8 mouse cellular contexts compared by ENCODE assay signal in genomic region chr17:35837487-35837886, GRCm38 (mm10). TPM values are rescaled to one million over a fixed set of nuclear protein-coding genes. Genes with fewer than 3 reads are reported as not detected.
DNase-seq lines count a peak whose midpoint lies in the region; ATAC-seq and TF ChIP-seq lines count a peak whose summit lies in the region.

No protein-coding gene starts in this region.

- no peaks in the 10 kb centered on the region; the same call in 1 of the 2 replicates for H3K27me3 ChIP-seq in erythroblast, embryonic 14.5 days (ENCODE audit: control insufficient read depth)
- no peaks in the 10 kb centered on the region for H3K27me3 ChIP-seq in G1E (ENCODE audit: insufficient read depth, low read length)
- no peaks in the 10 kb centered on the region for H3K27me3 ChIP-seq in limb, embryonic 10.5 days (ENCODE audit: low read depth, poor library complexity, severe bottlenecking)
- H3K27me3 ChIP-seq in midbrain, embryonic 13.5 days: no peaks in the 10 kb centered on the region

- intact Hi-C loops in heart, postnatal 10 days (cut with DNase I): loop anchor here (2.0 kb wide), 1 partner anchor 79 kb away; the partner anchor contains the start of genes Mrps18b and Ppp1r10

- WGBS in limb, embryonic 10.5 days: under 1% methylated on average over 18 of the region's 18 CpGs
- 0% methylated on average over 18 of the region's 18 CpGs for WGBS in midbrain, embryonic 13.5 days

- peak overlapping the region; percentile 98 for H3K27ac ChIP-seq in limb, embryonic 10.5 days
- H3K27ac ChIP-seq in midbrain, embryonic 13.5 days: peak overlapping the region; percentile 99

- ATAC-seq in erythroblast, adult 5-6 weeks (replicated peaks; ENCODE audit: low FRiP score, poor library complexity, severe bottlenecking): no peak
- no peak for ATAC-seq in G1E (ENCODE audit: extremely low read depth, insufficient number of reproducible peaks, low FRiP score, poor library complexity, severe bottlenecking)
- ATAC-seq in midbrain, embryonic 13.5 days: no peak

- peaks cover 76% of the 10 kb centered on the region for H3K4me1 ChIP-seq in erythroblast, embryonic 14.5 days (ENCODE audit: control insufficient read depth)
- H3K4me1 ChIP-seq in G1E (ENCODE audit: insufficient read depth, low read depth, low read length): peaks cover 49% of the 10 kb centered on the region
- H3K4me1 ChIP-seq in limb, embryonic 10.5 days: peaks cover 33% of the 10 kb centered on the region
- H3K4me1 ChIP-seq in midbrain, embryonic 13.5 days (replicated peaks): peaks cover 59% of the 10 kb centered on the region

- no peaks in the 10 kb centered on the region; the same call in 1 of the 2 replicates for H3K9me3 ChIP-seq in erythroblast, embryonic 14.5 days (ENCODE audit: control insufficient read depth, low read length)
- H3K9me3 ChIP-seq in G1E (replicated peaks): no peaks in the 10 kb centered on the region
- H3K9me3 ChIP-seq in limb, embryonic 10.5 days (replicated peaks): no peaks in the 10 kb centered on the region
- H3K9me3 ChIP-seq in midbrain, embryonic 13.5 days: no peaks in the 10 kb centered on the region

- peak overlapping the region; percentile 86 for H3K4me2 ChIP-seq in midbrain, embryonic 13.5 days (replicated peaks)

- no peak for TF ChIP-seq CTCF in G1E (IDR thresholded peaks at IDR 0.05; ENCODE audit: low read depth, low read length)

- peaks cover 50% of the 10 kb centered on the region for H3K36me3 ChIP-seq in erythroblast, embryonic 14.5 days (ENCODE audit: control insufficient read depth)
- peaks cover 45% of the 10 kb centered on the region for H3K36me3 ChIP-seq in G1E (replicated peaks)
- H3K36me3 ChIP-seq in limb, embryonic 10.5 days: peaks cover 46% of the 10 kb centered on the region
- H3K36me3 ChIP-seq in midbrain, embryonic 13.5 days: peaks cover 41% of the 10 kb centered on the region

- DNase-seq in G1E (ENCODE audit: low spot score): peak; percentile 63
- DNase-seq in embryo, embryonic 10.5 days (ENCODE audit: low spot score): peak; percentile 80
- peak; percentile 67 to 68 for DNase-seq in heart, postnatal 10 days
- DNase-seq in limb, embryonic 10.5 days (ENCODE audit: low spot score): peak; percentile 77
- peak; percentile 73 for DNase-seq in thymus, postnatal 0 days (ENCODE audit: low spot score)

- H3K9ac ChIP-seq in midbrain, embryonic 13.5 days (replicated peaks): peak overlapping the region; percentile 99

- peak overlapping the region; percentile 78 for H3K4me3 ChIP-seq in erythroblast, embryonic 14.5 days (replicated peaks)
- H3K4me3 ChIP-seq in G1E (ENCODE audit: low read depth, low read length): peak overlapping the region; percentile 73
- H3K4me3 ChIP-seq in limb, embryonic 10.5 days: peak overlapping the region; percentile 85
- H3K4me3 ChIP-seq in midbrain, embryonic 13.5 days (replicated peaks): peak overlapping the region; percentile 94

RNA-seq across cellular contexts. Expression of gene Tubb5, which starts 0.6 kb away (rescaled TPM):
- polyA plus RNA-seq in erythroblast, embryonic 14.5 days (2012): 56.9 and 99.3 TPM in 2 replicates
- 243 and 249 TPM in 2 replicates for total RNA-seq in erythroblast, adult 5-6 weeks (2015; ENCODE audit: low replicate concordance)
- 216 and 335 TPM in 2 replicates for total RNA-seq in erythroblast, adult 5-6 weeks (2017; ENCODE audit: low replicate concordance)
- total RNA-seq in G1E (2014; fragmentation: Nextera tagmentation): 677 and 817 TPM in 2 replicates
- 849 and 1,028 TPM in 2 replicates for total RNA-seq in G1E (2017)
- 299 and 510 TPM in 2 replicates for polyA plus RNA-seq in G1E (2012)
- total RNA-seq in heart, postnatal 10 days (2021): 100 to 1,000 TPM; 358 to 363 TPM
- 1,509 and 1,575 TPM in 2 replicates for polyA plus RNA-seq in limb, embryonic 10.5 days (2016; fragmentation: Nextera tagmentation; extraction: Ambion mirVana)
- 1,832 and 1,895 TPM in 2 replicates for polyA plus RNA-seq in midbrain, embryonic 13.5 days (2015; fragmentation: Nextera tagmentation; extraction: Ambion mirVana)
- polyA plus RNA-seq in thymus, postnatal 0 days (2015; fragmentation: Nextera tagmentation; extraction: Ambion mirVana): 942 and 997 TPM in 2 replicates

RNA-seq across cellular contexts. Expression of gene Mdc1, which starts 3.8 kb away (rescaled TPM):
- 0.91 and 1.1 TPM in 2 replicates for polyA plus RNA-seq in erythroblast, embryonic 14.5 days (2012)
- 20.4 and 30.9 TPM in 2 replicates for total RNA-seq in erythroblast, adult 5-6 weeks (2015; ENCODE audit: low replicate concordance)
- 12.4 and 16.4 TPM in 2 replicates for total RNA-seq in erythroblast, adult 5-6 weeks (2017; ENCODE audit: low replicate concordance)
- total RNA-seq in G1E (2014; fragmentation: Nextera tagmentation) (197 and 209 TPM in 2 replicates), G1E (2017) (10.8 and 15.8 TPM in 2 replicates)
- 18.2 and 29.7 TPM in 2 replicates for polyA plus RNA-seq in G1E (2012)
- 10 to 100 TPM; 20.4 to 22.1 TPM for total RNA-seq in heart, postnatal 10 days (2021)
- polyA plus RNA-seq in limb, embryonic 10.5 days (2016; fragmentation: Nextera tagmentation; extraction: Ambion mirVana): 23.2 and 27.3 TPM in 2 replicates
- 10.3 and 12.7 TPM in 2 replicates for polyA plus RNA-seq in midbrain, embryonic 13.5 days (2015; fragmentation: Nextera tagmentation; extraction: Ambion mirVana)
- polyA plus RNA-seq in thymus, postnatal 0 days (2015; fragmentation: Nextera tagmentation; extraction: Ambion mirVana): 6.7 TPM in 2 replicates

RNA-seq across cellular contexts. Expression of gene Flot1, which starts 14.5 kb away (rescaled TPM):
- 8.2 and 11.6 TPM in 2 replicates for polyA plus RNA-seq in erythroblast, embryonic 14.5 days (2012)
- total RNA-seq in erythroblast, adult 5-6 weeks (2015; ENCODE audit: low replicate concordance): 20.9 and 37.8 TPM in 2 replicates
- total RNA-seq in erythroblast, adult 5-6 weeks (2017; ENCODE audit: low replicate concordance): 26.1 and 57.7 TPM in 2 replicates
- 68.5 and 73.7 TPM in 2 replicates for total RNA-seq in G1E (2014; fragmentation: Nextera tagmentation)
- total RNA-seq in G1E (2017): 93.5 and 97.6 TPM in 2 replicates
- 65.3 and 84.9 TPM in 2 replicates for polyA plus RNA-seq in G1E (2012)
- 100 to 1,000 TPM; 114 to 124 TPM for total RNA-seq in heart, postnatal 10 days (2021)
- polyA plus RNA-seq in limb, embryonic 10.5 days (2016; fragmentation: Nextera tagmentation; extraction: Ambion mirVana): 43.0 and 49.7 TPM in 2 replicates
- 59.6 and 67.4 TPM in 2 replicates for polyA plus RNA-seq in midbrain, embryonic 13.5 days (2015; fragmentation: Nextera tagmentation; extraction: Ambion mirVana)
- polyA plus RNA-seq in thymus, postnatal 0 days (2015; fragmentation: Nextera tagmentation; extraction: Ambion mirVana): 88.3 and 93.1 TPM in 2 replicates

RNA-seq across cellular contexts. Expression of gene Ier3, which starts 16.0 kb away (rescaled TPM):
- 14.0 and 14.8 TPM in 2 replicates for polyA plus RNA-seq in erythroblast, embryonic 14.5 days (2012)
- 7.5 and 11.9 TPM in 2 replicates for total RNA-seq in erythroblast, adult 5-6 weeks (2015; ENCODE audit: low replicate concordance)
- 2.1 and 8.0 TPM in 2 replicates for total RNA-seq in erythroblast, adult 5-6 weeks (2017; ENCODE audit: low replicate concordance)
- 13.7 and 21.4 TPM in 2 replicates for total RNA-seq in G1E (2014; fragmentation: Nextera tagmentation)
- total RNA-seq in G1E (2017): 49.5 and 61.2 TPM in 2 replicates
- 33.5 and 39.8 TPM in 2 replicates for polyA plus RNA-seq in G1E (2012)
- 10 to 100 TPM; 18.7 to 25.9 TPM for total RNA-seq in heart, postnatal 10 days (2021)
- polyA plus RNA-seq in limb, embryonic 10.5 days (2016; fragmentation: Nextera tagmentation; extraction: Ambion mirVana): 4.5 and 5.5 TPM in 2 replicates
- 6.7 and 7.1 TPM in 2 replicates for polyA plus RNA-seq in midbrain, embryonic 13.5 days (2015; fragmentation: Nextera tagmentation; extraction: Ambion mirVana)
- 18.1 and 19.0 TPM in 2 replicates for polyA plus RNA-seq in thymus, postnatal 0 days (2015; fragmentation: Nextera tagmentation; extraction: Ambion mirVana)

RNA-seq across cellular contexts. Expression of gene Nrm, which starts 23.6 kb away (rescaled TPM):
- 1.7 and 2.8 TPM in 2 replicates for polyA plus RNA-seq in erythroblast, embryonic 14.5 days (2012)
- 12.9 and 15.0 TPM in 2 replicates for total RNA-seq in erythroblast, adult 5-6 weeks (2015; ENCODE audit: low replicate concordance)
- 3.2 and 20.0 TPM in 2 replicates for total RNA-seq in erythroblast, adult 5-6 weeks (2017; ENCODE audit: low replicate concordance)
- total RNA-seq in G1E (2014; fragmentation: Nextera tagmentation): 39.9 and 59.9 TPM in 2 replicates
- total RNA-seq in G1E (2017): 51.0 and 53.3 TPM in 2 replicates
- 23.4 and 33.1 TPM in 2 replicates for polyA plus RNA-seq in G1E (2012)
- total RNA-seq in heart, postnatal 10 days (2021): 10 to 100 TPM; 12.6 to 13.5 TPM
- 61.7 and 67.1 TPM in 2 replicates for polyA plus RNA-seq in limb, embryonic 10.5 days (2016; fragmentation: Nextera tagmentation; extraction: Ambion mirVana)
- 28.9 and 33.2 TPM in 2 replicates for polyA plus RNA-seq in midbrain, embryonic 13.5 days (2015; fragmentation: Nextera tagmentation; extraction: Ambion mirVana)
- 53.7 and 59.1 TPM in 2 replicates for polyA plus RNA-seq in thymus, postnatal 0 days (2015; fragmentation: Nextera tagmentation; extraction: Ambion mirVana)
